ENCODE assay signal across 8 mouse cellular contexts in the genomic region with DNA sequence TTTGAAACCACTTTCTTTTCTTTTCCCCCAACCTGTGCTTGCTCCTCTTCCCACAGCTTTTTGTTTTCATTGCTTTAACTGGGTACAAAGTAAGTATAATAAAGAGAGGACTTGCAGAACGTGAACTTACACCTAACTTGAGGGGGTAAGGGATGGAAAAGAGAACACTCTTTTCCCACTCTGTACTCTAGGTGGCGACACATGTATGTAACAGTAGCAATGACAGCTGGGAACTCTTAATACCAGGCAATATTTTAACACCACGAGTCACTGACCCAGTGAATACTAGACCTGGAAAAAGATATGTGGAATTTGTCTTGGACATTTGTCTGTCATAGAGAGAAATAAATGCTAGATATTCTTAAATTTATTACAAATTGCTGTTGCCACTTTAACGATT. TPM values are rescaled to one million over a fixed set of nuclear protein-coding genes. Genes with fewer than 3 reads are reported as not detected.
A peak's percentile ranks its signal among the peaks of the same experiment; 100 is the strongest.
DNase-seq lines count a peak whose midpoint lies in the region.

No protein-coding gene starts in this region.

- peak; percentile 6 to 22 for DNase-seq in frontal cortex, postnatal 36 days (ENCODE audit: low spot score in 2 of 2)
- DNase-seq in frontal cortex, postnatal 14 days (ENCODE audit: low spot score in 2 of 2) = no peak
- peak; percentile 2 for DNase-seq in right cerebral cortex, adult 18-20 months
- DNase-seq in right cerebral cortex, postnatal 25 days = no peak
- peak; percentile 47 for DNase-seq in forelimb bud, embryonic 11.5 days (ENCODE audit: low read depth, low spot score)
- DNase-seq in lung, postnatal 36 days = peak; percentile 79
- no peak for DNase-seq in gastrocnemius, postnatal 10 days
- DNase-seq in cerebellum, adult 11-12 months = no peak

RNA-seq across cellular contexts. Expression of gene Nts, which starts 8.5 kb away (rescaled TPM):
- under 1 TPM; 0.56 to 0.77 TPM for total RNA-seq in gastrocnemius, postnatal 10 days (2021)

RNA-seq across cellular contexts. Expression of gene Rassf9, which starts 13.3 kb away (rescaled TPM):
- total RNA-seq in gastrocnemius, postnatal 10 days (2021) = 1 to 10 TPM; 1.9 to 2.0 TPM

Comparison
In these comparisons a context has a peak if more than half of its experiments do, and no peak if none do; other contexts are left out.
1. DNase-seq: peak in frontal cortex, postnatal 36 days (2 of 2), right cerebral cortex, adult 18-20 months (single experiment), forelimb bud, embryonic 11.5 days (single experiment) and lung, postnatal 36 days (single experiment); none in frontal cortex, postnatal 14 days (0 of 2), right cerebral cortex, postnatal 25 days (single experiment), gastrocnemius, postnatal 10 days (single experiment) and cerebellum, adult 11-12 months (single experiment).